Mouse (Mus musculus) WW6 (cell line): ENCODE results near the gene Raf1.
"Not testable (repeated sequence)": the region's sequence is repeated elsewhere in the genome, so short reads cannot be mapped to it uniquely, and the experiment has no call there.

Experiments
- DNase-seq: peaks from one replicate; pipeline ENCODE4 v3.0.0-alpha.2; 2013; ENCODE audit warnings: low read depth, low spot score

Raf1 gene

DNA sequence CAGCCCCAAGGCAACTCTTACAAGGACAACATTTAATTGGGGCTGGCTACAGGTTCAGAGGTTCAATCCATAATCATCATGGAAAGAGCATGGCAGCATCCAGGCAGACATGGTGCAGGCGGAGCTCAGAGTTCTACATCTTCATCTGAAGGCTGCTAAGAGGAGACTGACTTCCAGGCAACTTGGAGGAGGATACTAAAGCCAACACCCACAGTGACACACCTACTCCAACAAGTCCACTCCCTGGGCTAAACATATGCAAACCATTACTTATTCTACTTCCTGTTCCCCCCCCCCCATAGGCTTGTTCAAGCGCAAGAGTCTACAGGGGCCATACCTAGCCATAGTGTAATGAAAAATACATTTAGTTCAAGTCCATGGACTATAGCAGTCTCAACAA is 7.8 kb upstream of the Raf1 start:
- no peak for DNase-seq

DNA sequence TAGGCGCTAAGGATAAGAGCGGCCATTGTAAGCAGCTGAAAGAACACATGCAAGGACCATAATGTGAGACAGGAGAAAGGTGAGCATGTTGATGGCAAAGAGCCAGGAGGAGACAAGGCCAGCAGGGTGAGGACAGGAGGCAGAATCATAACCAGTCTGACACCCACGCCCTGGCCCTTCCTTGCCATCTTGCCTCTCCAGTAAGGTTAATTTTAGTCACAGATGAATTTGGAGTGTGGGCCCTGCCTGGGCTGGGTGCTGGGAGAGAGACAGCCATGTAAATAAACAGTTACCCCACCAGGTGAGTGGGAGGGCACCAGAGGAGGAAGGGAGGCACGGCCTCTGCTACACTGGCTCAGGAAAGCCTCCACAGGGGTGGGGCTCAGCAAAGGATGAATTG is 4.6 kb upstream of the Raf1 start:
- DNase-seq: no peak

DNA sequence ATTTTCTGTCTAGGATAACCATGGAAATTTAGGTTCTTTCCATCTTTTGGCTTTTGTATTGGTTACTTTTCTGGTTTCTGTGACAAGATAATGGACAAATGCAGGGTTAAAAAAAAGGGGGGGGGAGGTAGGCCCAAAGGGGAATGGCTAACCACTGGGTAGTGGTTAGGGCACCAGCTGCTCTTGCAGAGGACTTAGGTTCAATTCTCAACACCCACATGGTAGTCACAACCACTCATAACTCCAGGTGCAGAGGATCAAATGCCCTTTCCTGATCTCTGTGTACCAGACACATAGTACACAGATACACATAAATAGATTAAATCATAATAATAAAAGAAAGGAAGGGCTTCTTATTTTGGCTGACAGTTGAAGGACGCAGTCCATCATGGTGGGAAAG is 1.6 kb upstream of the Raf1 start:
- no peak for DNase-seq

DNA sequence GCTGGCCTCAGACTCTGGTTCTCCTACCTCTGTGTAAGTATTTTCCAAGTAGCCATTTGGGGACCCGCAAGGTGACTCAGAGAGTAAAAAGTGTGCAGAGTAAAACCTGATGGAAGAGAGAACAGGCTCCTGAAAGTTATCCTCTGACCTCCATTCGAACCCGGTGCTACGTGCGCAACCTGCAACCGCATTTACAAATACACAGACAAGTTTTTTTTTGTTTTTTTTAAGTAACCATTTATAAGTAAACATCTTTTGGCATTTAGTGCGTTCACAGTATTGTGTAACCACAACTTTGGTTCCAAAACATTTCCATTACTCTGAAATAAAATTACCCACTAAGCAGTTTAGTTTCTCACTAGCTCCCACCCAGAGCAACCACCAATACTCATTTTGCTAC is 1.0 kb upstream of the Raf1 start:
- DNase-seq: no peak

- no peak for DNase-seq
Measured at GRCm38 (mm10) chr6:115675508-115676336, 713 bp downstream of the Raf1 start.

DNA sequence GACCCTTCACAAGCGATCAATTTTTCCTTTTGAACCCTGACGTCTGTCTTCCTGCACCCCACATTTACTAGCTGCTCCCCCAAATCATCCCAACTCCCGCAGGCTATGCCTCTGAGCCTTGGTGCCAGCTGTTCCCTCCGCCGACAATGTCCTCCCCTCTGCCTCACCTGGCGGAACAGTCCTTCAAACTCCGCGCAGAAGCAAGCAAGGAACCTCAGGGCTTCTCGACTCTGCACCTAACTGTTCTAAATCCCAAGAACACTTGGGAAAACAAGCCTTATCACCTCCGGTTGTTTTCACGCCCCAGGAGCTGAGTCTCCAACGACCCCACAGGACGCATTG is 1.3 kb downstream of the Raf1 start:
- no peak for DNase-seq

DNA sequence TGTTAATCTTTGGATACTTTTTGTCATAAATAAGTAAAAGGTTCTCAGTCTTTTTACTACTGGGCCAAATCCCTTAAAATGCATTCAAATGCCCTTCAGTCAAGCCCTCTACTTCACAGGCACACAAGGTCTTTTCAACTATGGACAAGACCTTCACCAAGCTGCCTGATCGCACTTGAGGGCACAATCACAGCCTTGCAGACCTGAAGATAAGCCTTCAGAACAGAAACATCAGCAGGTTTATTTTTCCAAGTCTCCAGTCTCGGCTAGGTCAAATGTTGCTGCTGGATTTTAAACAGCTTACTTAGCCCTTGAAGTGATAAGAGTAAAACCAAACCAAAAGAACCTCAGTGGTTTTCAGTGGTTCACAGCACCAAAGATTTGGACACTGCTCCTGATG is 2.1 kb downstream of the Raf1 start:
- no peak for DNase-seq

DNA sequence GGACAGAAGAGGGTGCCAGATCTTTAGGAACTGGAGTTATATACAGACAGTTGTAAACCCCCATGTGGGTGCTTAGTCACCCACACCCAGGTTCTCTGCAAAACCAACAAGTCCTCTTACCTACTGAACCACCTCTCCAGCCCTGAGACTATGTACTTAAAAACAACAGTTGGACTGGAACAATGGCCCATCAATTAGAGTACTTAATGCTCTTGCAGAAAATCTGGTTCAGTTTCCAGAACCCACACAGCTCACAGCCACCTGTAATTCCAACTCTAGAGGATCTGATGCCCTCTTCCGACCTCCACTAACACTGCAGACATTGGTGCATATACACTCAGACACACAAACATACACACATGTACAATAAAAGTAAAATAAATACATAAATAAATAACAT is 3.7 kb downstream of the Raf1 start:
- DNase-seq: no peak

- no peak for DNase-seq
Measured at GRCm38 (mm10) chr6:115666641-115667040, 9.8 kb downstream of the Raf1 start.

- no peak for DNase-seq
Measured at GRCm38 (mm10) chr6:115664268-115664667, 12.2 kb downstream of the Raf1 start.

GRCm38 (mm10) chr6:115658802-115659201 is 17.6 kb downstream of the Raf1 start:
- no peak for DNase-seq

DNA sequence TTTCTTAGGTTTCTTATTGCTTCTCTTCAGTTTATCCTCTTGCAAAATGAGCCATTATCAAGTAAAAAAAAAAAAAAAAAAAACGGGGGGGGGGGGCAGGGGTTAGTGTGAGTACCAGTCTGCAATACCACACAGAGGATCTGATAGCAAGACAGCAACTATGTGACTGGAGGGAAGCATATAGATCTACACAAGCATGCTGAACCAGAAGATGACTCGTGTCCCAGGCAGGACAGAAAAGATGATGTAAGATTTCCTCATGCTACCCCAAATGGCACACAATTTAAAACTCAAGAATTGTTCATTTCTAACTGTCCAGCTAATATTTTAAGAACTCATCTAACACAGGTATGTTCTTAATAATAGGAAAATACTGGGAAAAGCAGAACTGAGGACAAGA is 22.5 kb downstream of the Raf1 start:
- no peak for DNase-seq

GRCm38 (mm10) chr6:115651719-115652118 is 24.7 kb downstream of the Raf1 start:
- no peak for DNase-seq

DNA sequence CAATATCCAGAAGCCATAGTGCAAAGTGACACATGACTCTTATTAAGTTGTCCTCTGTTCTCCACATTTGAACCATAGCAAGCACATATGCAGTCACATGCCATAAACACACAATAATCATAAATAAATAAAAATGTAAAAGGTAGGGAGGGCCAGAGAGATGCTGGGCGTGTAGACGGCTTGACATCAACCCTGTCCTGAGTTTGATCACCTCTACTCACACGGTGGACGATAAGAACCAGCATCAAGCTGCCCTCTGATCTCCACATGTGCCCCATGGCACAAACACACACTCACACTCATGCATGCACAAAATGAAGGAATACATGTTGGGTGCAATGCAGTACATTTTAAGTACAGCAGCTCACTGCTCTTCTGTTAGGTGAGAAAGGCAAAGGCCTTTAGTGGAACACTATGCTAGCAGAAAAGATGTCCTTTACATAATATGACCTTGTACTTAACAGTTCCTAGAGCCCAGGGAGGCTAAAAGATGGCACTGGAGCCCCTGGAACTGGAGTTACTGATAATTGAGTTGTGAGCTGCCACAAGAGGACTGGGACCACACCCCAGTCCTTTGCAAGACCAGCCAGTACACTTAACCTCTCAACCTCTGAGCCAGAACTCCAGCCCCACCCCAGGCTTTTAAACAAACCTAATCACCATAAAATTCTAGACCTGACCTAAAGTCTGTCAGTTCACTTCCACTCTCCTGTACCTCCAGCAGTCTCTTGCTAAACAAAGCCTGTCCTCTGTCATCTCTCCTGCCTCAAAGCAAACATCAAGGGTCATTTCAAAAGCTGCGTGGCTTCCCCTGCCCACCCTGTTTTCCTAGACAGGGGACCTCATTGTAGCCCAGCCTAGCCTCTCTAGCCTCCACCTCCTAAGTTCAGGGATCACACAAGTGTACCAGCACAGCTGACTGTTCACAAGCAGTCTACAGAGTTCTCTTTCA is 25.7 kb downstream of the Raf1 start:
- peak; percentile 67 for DNase-seq

GRCm38 (mm10) chr6:115649792-115650365 is 26.6 kb downstream of the Raf1 start:
- no peak for DNase-seq

DNA sequence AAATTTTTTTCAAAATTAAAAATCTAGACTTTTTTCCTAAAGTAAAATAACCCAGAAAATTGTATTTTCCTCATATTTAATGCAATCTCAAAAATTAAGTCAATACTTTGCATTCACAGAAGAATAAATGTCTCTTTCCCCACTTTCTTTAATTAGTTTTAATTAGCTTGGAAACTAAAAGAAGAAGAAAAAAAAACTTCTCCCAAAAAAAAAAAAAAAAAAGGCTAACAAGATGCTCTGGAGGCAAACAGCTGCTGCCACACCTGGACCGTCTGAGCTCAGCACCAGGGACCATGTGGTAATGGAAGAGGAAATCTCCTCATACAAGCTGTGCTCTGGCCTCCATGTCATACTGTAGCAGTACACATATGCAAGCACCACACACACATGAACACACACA is 33.1 kb downstream of the Raf1 start:
- no peak for DNase-seq

GRCm38 (mm10) chr6:115638188-115638587 is 38.2 kb downstream of the Raf1 start:
- not testable (repeated sequence) for DNase-seq

DNA sequence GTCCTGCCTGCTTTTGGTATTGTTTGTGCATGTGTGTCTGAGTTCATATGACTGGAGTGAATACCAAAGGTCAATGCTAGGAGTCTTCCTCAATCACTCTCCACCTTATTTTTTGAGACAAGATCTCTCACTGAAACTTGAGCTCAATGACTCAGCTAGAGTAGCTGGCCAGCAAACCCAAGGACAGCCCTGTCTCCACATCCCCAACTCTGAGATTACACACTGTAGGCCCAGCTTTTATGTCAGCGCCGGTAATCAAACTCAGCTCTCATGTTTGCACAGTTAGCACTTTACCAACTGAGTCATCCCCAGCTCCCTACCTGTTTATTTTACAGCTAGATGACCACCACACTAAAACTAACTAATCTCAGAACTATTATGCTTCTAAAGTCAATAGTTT is 42.4 kb downstream of the Raf1 start:
- no peak for DNase-seq

DNA sequence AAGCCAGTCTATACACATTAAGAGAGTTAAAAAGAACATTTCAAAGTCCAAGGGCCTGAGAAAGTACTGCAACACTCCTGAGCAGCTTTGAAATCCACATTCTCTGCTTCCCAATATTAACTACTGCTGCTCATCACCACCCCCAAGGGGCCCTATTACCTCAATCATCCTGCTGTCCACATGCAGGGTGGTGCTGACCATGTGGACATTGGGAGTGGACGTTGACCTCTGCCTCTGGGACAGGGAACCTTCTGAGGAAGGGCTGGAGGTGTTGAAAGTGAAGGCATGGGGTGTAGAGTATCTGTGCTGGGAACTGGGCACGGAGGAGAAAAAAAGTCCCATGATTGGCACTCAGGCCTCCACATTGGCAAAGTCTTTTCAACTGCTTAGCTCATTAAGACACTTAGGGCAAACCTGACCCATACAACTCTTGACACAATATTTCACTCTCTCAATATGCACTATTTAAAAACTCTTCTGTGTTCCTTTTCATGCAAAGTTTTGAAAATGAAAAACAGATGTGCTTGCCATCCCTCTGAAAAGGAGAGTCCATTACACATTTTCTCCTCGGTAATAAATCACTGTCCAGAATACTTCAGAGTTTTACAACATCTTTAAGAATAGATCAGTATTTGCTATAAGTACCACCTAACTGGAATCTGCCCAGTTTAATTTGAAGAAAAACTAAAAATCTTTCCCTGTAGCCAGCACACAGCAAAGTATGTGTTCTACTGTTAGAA is 45.2 kb downstream of the Raf1 start:
- no peak for DNase-seq

DNA sequence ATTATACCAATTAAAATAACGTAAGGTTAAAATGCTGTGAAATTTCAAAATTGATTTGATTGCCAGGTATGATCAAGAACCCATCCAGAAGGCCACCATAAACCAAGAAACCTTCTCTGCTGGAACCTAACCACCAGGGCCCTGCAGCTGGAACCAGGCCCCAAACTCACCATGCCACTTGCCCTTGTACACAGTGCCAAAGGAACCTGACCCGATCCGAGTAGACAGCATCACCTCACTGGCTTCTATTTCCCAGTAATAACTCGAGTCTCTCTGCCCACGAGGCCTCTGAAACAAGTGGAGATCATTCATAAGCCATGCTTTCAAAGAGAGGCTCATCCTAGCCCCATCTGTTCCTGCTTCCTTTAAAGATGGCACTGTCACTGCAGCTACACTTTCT is 50.3 kb downstream of the Raf1 start:
- DNase-seq: no peak

- no peak for DNase-seq
Measured at GRCm38 (mm10) chr6:115620942-115621341, 55.5 kb downstream of the Raf1 start.

- no peak for DNase-seq
Measured at GRCm38 (mm10) chr6:115619818-115620217, 56.6 kb downstream of the Raf1 start.
